ENCODE assay signal across 10 mouse cellular contexts in the genomic region with DNA sequence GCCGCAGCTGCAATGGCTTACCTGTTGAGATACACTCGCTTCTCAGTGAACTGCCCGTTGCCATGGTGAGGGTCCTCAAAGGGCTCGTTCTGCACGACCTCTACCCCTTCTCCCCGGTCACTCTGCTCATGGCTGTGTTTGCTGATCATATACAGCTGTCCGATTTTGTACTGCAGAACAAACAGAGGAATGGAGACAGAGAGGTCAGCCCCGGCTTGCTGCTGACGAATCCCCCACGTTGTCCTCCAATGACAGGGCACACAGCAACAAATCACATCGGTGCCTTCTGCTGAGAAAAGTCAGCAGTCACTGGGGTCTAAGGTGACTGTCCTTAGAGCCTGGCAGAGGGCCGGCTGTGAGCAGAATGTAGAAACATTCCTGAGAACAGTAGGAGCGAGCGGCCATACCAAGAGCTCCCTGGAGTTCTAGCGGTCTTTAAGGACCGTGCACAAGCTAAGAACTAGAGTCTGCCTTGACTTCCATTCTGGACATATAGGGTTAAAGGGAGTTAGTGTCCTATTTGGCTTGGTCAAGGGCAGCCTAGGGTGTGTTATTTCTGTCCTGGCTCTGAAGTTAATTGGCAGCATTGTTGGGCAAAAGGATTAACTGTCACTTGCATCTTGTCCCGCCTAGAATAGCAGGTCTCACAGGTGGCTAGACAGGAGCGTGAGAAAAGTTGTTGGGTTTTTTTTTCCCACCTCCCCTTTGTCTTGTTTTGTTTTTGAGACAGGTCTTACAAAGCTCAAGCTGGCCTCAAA.
DNase-seq lines count a peak whose midpoint lies in the region; ATAC-seq and TF ChIP-seq lines count a peak whose summit lies in the region.
"Had no signal": no experiment of that assay in that cellular context is flagged by ENCODE, and none has a peak within 500 bp of the region (broad histone marks: within the 10 kb centered on the region; RNA-seq: fewer than 3 reads in every experiment).

No protein-coding gene starts in this region.

- H3K27ac ChIP-seq in kidney, adult 2 months (ENCODE audit: insufficient read depth, low read depth, low read length): peak overlapping the region; percentile 9
- no peak overlapping the region for H3K27ac ChIP-seq in intestine, postnatal 0 days (ENCODE audit: low read depth, low read length)
- peak overlapping the region; percentile 29; the same call in 1 of the 2 replicates for H3K27ac ChIP-seq in midbrain, embryonic 15.5 days
- H3K27ac ChIP-seq: macrophage had no signal

- peak overlapping the region; percentile 17; the same call in 1 of the 2 replicates for H3K4me2 ChIP-seq in intestine, postnatal 0 days (replicated peaks; ENCODE audit: low read depth)
- no peak overlapping the region for H3K4me2 ChIP-seq in midbrain, embryonic 15.5 days

- no peaks in the 10 kb centered on the region for H3K9me3 ChIP-seq in intestine, postnatal 0 days (ENCODE audit: control insufficient read depth)
- no peaks in the 10 kb centered on the region for H3K9me3 ChIP-seq in midbrain, embryonic 15.5 days
- H3K9me3 ChIP-seq: G1E had no signal

- peaks cover 28% of the 10 kb centered on the region for H3K4me1 ChIP-seq in kidney, adult 2 months (ENCODE audit: control insufficient read depth, insufficient read depth, low read length)
- H3K4me1 ChIP-seq in intestine, postnatal 0 days (replicated peaks; ENCODE audit: control insufficient read depth, insufficient read depth, low read length): 0 out of 2 replicates have a peak, but pooled peaks cover 2% of the 10 kb centered on the region
- H3K4me1 ChIP-seq in midbrain, embryonic 15.5 days: peaks cover 23% of the 10 kb centered on the region

- no peak for TF ChIP-seq CTCF in kidney, adult 2 months (conservative IDR thresholded peaks at IDR 0.05; ENCODE audit: insufficient read depth, insufficient read length, low read depth, low read length)
- TF ChIP-seq CTCF in intestine, postnatal 0 days (IDR thresholded peaks at IDR 0.05; ENCODE audit: low read depth): no peak

- no peak for TF ChIP-seq POLR2A in kidney, adult 2 months (IDR thresholded peaks at IDR 0.05; ENCODE audit: low read depth, low read length)

- H3K4me3 ChIP-seq in kidney, adult 2 months (ENCODE audit: insufficient read depth, low read depth, low read length): no peak overlapping the region
- no peak overlapping the region for H3K4me3 ChIP-seq in intestine, postnatal 0 days (ENCODE audit: low read depth, low read length)
- no peak overlapping the region for H3K4me3 ChIP-seq in midbrain, embryonic 15.5 days

- no peaks in the 10 kb centered on the region for H3K36me3 ChIP-seq in kidney, adult 2 months (ENCODE audit: control insufficient read depth, insufficient read depth, low read length)
- H3K36me3 ChIP-seq in intestine, postnatal 0 days (ENCODE audit: control insufficient read depth, insufficient read depth): no peaks in the 10 kb centered on the region
- no peaks in the 10 kb centered on the region for H3K36me3 ChIP-seq in midbrain, embryonic 15.5 days (replicated peaks)

- 47% methylated on average over 18 of the region's 18 CpGs for WGBS in kidney, adult 2 months
- 30% methylated on average over 18 of the region's 18 CpGs for WGBS in intestine, postnatal 0 days
- 43% methylated on average over 18 of the region's 18 CpGs for WGBS in midbrain, embryonic 15.5 days

- peak; percentile 13 for DNase-seq in kidney, adult 2 months
- DNase-seq in kidney, adult 8-10 months: no peak
- peak; percentile 64 for DNase-seq in gastrocnemius, postnatal 25 days
- DNase-seq in MN1 (ENCODE audit: low spot score): no peak
- DNase-seq in right cerebral cortex, adult 2 months (ENCODE audit: low spot score in 2 of 2): no peak

- H3K9ac ChIP-seq in intestine, postnatal 0 days (ENCODE audit: low read depth, low read length): no peak overlapping the region
- H3K9ac ChIP-seq in midbrain, embryonic 15.5 days: no peak overlapping the region

- no peak for ATAC-seq in intestine, postnatal 0 days
- ATAC-seq in midbrain, embryonic 15.5 days (replicated peaks): no peak
- no peak for ATAC-seq in inflammation-experienced regulatory T-cells, adult 6 months

- no peaks in the 10 kb centered on the region for H3K27me3 ChIP-seq in kidney, adult 2 months (replicated peaks; ENCODE audit: control insufficient read depth, insufficient read depth, low read length)
- H3K27me3 ChIP-seq in intestine, postnatal 0 days (replicated peaks; ENCODE audit: control insufficient read depth, insufficient read depth, low read length): no peaks in the 10 kb centered on the region
- H3K27me3 ChIP-seq in midbrain, embryonic 15.5 days (replicated peaks): no peaks in the 10 kb centered on the region

Comparison
In these comparisons a context has a peak if more than half of its experiments do, and no peak if none do; other contexts are left out.
1. DNase-seq: peak in kidney, adult 2 months (single experiment) and gastrocnemius, postnatal 25 days (single experiment); none in kidney, adult 8-10 months (0 of 2), MN1 (single experiment) and right cerebral cortex, adult 2 months (0 of 2).